Mouse (Mus musculus) kidney, embryonic 15.5 days (tissue): ENCODE measurements around the gene Acvr2a. TPM values are rescaled to one million over a fixed set of nuclear protein-coding genes. Genes with fewer than 3 reads are reported as not detected.
A peak's percentile ranks its signal among the peaks of the same experiment; 100 is the strongest.

ENCODE experiments used
- ATAC-seq: fragments of 200-750 bp; cut with Nextera tagmentation; replicated peaks from 2 replicates; pipeline ENCODE4 v1.8.0; 2017; ENCODE audit warnings: moderate TSS enrichment; ENCODE audit not compliant: low FRiP score
- H3K27ac ChIP-seq: fragments of 300-500 bp; sonication (generic); 2 replicates; pipeline ENCODE4 v1.5.1; 2015; ENCODE audit warnings: mild to moderate bottlenecking, inconsistent platforms
- H3K27me3 ChIP-seq: fragments of 300-500 bp; sonication (generic); 2 replicates; pipeline ENCODE4 v1.6.1; 2015; ENCODE audit warnings: inconsistent platforms
- H3K36me3 ChIP-seq: fragments of 300-500 bp; sonication (generic); 2 replicates; pipeline ENCODE4 v1.6.1; 2015; ENCODE audit warnings: inconsistent platforms
- H3K4me1 ChIP-seq: fragments of 300-500 bp; sonication (generic); 2 replicates; pipeline ENCODE4 v1.6.1; 2015; ENCODE audit warnings: inconsistent platforms
- H3K4me2 ChIP-seq: fragments of 300-500 bp; sonication (generic); 2 replicates; pipeline ENCODE4 v1.6.1; 2015; ENCODE audit warnings: moderate library complexity, mild to moderate bottlenecking, inconsistent platforms
- H3K4me3 ChIP-seq: fragments of 300-500 bp; sonication (generic); replicated peaks from 2 replicates; pipeline ENCODE4 v1.5.1; 2015; ENCODE audit warnings: mild to moderate bottlenecking, inconsistent platforms
- H3K9ac ChIP-seq: fragments of 300-500 bp; sonication (generic); 2 replicates; pipeline ENCODE4 v1.6.1; 2015; ENCODE audit warnings: mild to moderate bottlenecking, inconsistent platforms
- H3K9me3 ChIP-seq: fragments of 300-500 bp; sonication (generic); replicated peaks from 2 replicates; pipeline ENCODE4 v1.6.1; 2016; ENCODE audit warnings: inconsistent platforms
- WGBS: fragments of 180-500 bp; shearing (Covaris S2); methylation state at CpG from one replicate; pipeline ENCODE4 v1.1.7; 2015; ENCODE audit warnings: mixed read lengths; 5-methylcytosine and 5-hydroxymethylcytosine counted together
- polyA plus RNA-seq: library from polyadenylated mRNA; unstranded; fragments of >200 nt; fragmentation: Nextera tagmentation; extraction: Ambion mirVana; gene quantifications from 2 replicates; pipeline ENCODE4 v1.2.1, GENCODE M21; 2015

The Acvr2a gene
- 13.3 and 14.0 TPM in 2 replicates for polyA plus RNA-seq

- H3K36me3 ChIP-seq, result no peaks in the 10 kb centered on the region
- H3K4me1 ChIP-seq, result peaks cover 14% of the 10 kb centered on the region
- H3K27me3 ChIP-seq, result no peaks in the 10 kb centered on the region
- H3K27ac ChIP-seq, result peak within 1 kb of the TSS; percentile 97
- WGBS, result under 1% methylated on average over 104 of the region's 105 CpGs
- H3K4me2 ChIP-seq, result peak within 1 kb of the TSS; percentile 78
- H3K9ac ChIP-seq, result peak within 1 kb of the TSS; percentile 88
- H3K9me3 ChIP-seq, result no peaks in the 10 kb centered on the region
- peak; percentile 93 for ATAC-seq
- H3K4me3 ChIP-seq, result peak within 1 kb of the TSS; percentile 90
Observed at GRCm38 (mm10) chr2:48813371-48814222, at the start of gene Acvr2a. TSS of gene Acvr2a (plus strand) at chr2:48814109.

- Histone ChIP-seq H3K4me1 (no peaks in the 10 kb centered on the region), H3K4me2 (no peak overlapping the region), H3K9me3 (no peaks in the 10 kb centered on the region), H3K9ac (no peak overlapping the region), H3K4me3 (no peak overlapping the region), H3K27ac (no peak overlapping the region), H3K27me3 (no peaks in the 10 kb centered on the region), H3K36me3 (no peaks in the 10 kb centered on the region)
- 89% methylated on average over 5 of the region's 5 CpGs for WGBS
- no peak for ATAC-seq
Observed at GRCm38 (mm10) chr2:48766513-48766912, 47.4 kb upstream of the Acvr2a start.

- no peaks in the 10 kb centered on the region for H3K27me3 ChIP-seq
- ATAC-seq, result no peak
- 91% methylated on average over 2 of the region's 2 CpGs for WGBS
Observed at GRCm38 (mm10) chr2:48767778-48768177, 46.1 kb upstream of the Acvr2a start.

GRCm38 (mm10) chr2:48768219-48768618, 45.7 kb upstream of the Acvr2a start:
- 83% methylated on average over 2 of the region's 2 CpGs for WGBS
- no peak for ATAC-seq
- no peak overlapping the region for H3K4me3 ChIP-seq
- H3K4me1 ChIP-seq, result no peaks in the 10 kb centered on the region
- H3K9ac ChIP-seq, result no peak overlapping the region
- no peaks in the 10 kb centered on the region for H3K36me3 ChIP-seq
- H3K27me3 ChIP-seq, result no peaks in the 10 kb centered on the region
- H3K4me2 ChIP-seq, result no peak overlapping the region
- H3K27ac ChIP-seq, result no peak overlapping the region
- H3K9me3 ChIP-seq, result no peaks in the 10 kb centered on the region

More at GRCm38 (mm10) chr2:48767778-48768177, 46.1 kb upstream of the Acvr2a start:
- no peak overlapping the region for H3K4me3 ChIP-seq
- H3K27ac ChIP-seq, result no peak overlapping the region
- H3K4me1 ChIP-seq, result no peaks in the 10 kb centered on the region
- no peak overlapping the region for H3K4me2 ChIP-seq
- H3K9ac ChIP-seq, result no peak overlapping the region
- H3K36me3 ChIP-seq, result no peaks in the 10 kb centered on the region
- H3K9me3 ChIP-seq, result no peaks in the 10 kb centered on the region

GRCm38 (mm10) chr2:48770100-48770499, 43.8 kb upstream of the Acvr2a start:
- ATAC-seq, result no peak
- Histone ChIP-seq H3K36me3 (no peaks in the 10 kb centered on the region), H3K4me3 (no peak overlapping the region), H3K4me2 (no peak overlapping the region), H3K27ac (no peak overlapping the region), H3K9me3 (no peaks in the 10 kb centered on the region), H3K27me3 (no peaks in the 10 kb centered on the region), H3K9ac (no peak overlapping the region), H3K4me1 (no peaks in the 10 kb centered on the region)
- 84% methylated on average over 7 of the region's 7 CpGs for WGBS

GRCm38 (mm10) chr2:48770634-48771033, 43.3 kb upstream of the Acvr2a start:
- Histone ChIP-seq H3K4me3 (no peak overlapping the region), H3K9ac (no peak overlapping the region), H3K27me3 (no peaks in the 10 kb centered on the region), H3K36me3 (no peaks in the 10 kb centered on the region), H3K4me1 (no peaks in the 10 kb centered on the region), H3K9me3 (no peaks in the 10 kb centered on the region), H3K4me2 (no peak overlapping the region), H3K27ac (no peak overlapping the region)
- no peak for ATAC-seq
- 93% methylated on average over 3 of the region's 3 CpGs for WGBS

GRCm38 (mm10) chr2:48775281-48775680, 38.6 kb upstream of the Acvr2a start:
- WGBS, result 91% methylated on average over 3 of the region's 3 CpGs
- no peaks in the 10 kb centered on the region for H3K9me3 ChIP-seq
- no peak overlapping the region for H3K27ac ChIP-seq
- no peak for ATAC-seq
- no peaks in the 10 kb centered on the region for H3K36me3 ChIP-seq
- no peaks in the 10 kb centered on the region for H3K27me3 ChIP-seq
- H3K4me3 ChIP-seq, result no peak overlapping the region
- H3K9ac ChIP-seq, result no peak overlapping the region
- H3K4me2 ChIP-seq, result no peak overlapping the region
- H3K4me1 ChIP-seq, result no peaks in the 10 kb centered on the region

- Histone ChIP-seq H3K4me2 (no peak overlapping the region), H3K27me3 (no peaks in the 10 kb centered on the region), H3K36me3 (no peaks in the 10 kb centered on the region), H3K9me3 (no peaks in the 10 kb centered on the region), H3K27ac (no peak overlapping the region), H3K4me1 (no peaks in the 10 kb centered on the region), H3K9ac (no peak overlapping the region), H3K4me3 (no peak overlapping the region)
- ATAC-seq, result no peak
- WGBS, result 75% methylated on average over 3 of the region's 3 CpGs
Observed at GRCm38 (mm10) chr2:48788901-48789300, 25.0 kb upstream of the Acvr2a start.

GRCm38 (mm10) chr2:48814223-48815038, 522 bp downstream of the Acvr2a start:
- Histone ChIP-seq H3K9me3 (no peaks in the 10 kb centered on the region), H3K27ac (peak overlapping the region; percentile 97), H3K4me2 (peak overlapping the region; percentile 78), H3K9ac (peak overlapping the region; percentile 88), H3K4me3 (peak overlapping the region; percentile 90), H3K36me3 (no peaks in the 10 kb centered on the region), H3K4me1 (peaks cover 14% of the 10 kb centered on the region), H3K27me3 (no peaks in the 10 kb centered on the region)
- peak; percentile 10; the same call in 1 of the 2 replicates for ATAC-seq
- under 1% methylated on average over 76 of the region's 76 CpGs for WGBS

- peak overlapping the region; percentile 90 for H3K4me3 ChIP-seq
- H3K9ac ChIP-seq, result peak overlapping the region; percentile 88
- H3K4me1 ChIP-seq, result peaks cover 14% of the 10 kb centered on the region
- H3K9me3 ChIP-seq, result no peaks in the 10 kb centered on the region
- H3K27ac ChIP-seq, result peak overlapping the region; percentile 97
- no peaks in the 10 kb centered on the region for H3K36me3 ChIP-seq
- 4% methylated on average over 15 of the region's 15 CpGs for WGBS
- no peaks in the 10 kb centered on the region for H3K27me3 ChIP-seq
- H3K4me2 ChIP-seq, result peak overlapping the region; percentile 78
- ATAC-seq, result no peak
Observed at GRCm38 (mm10) chr2:48815039-48815590, 1.2 kb downstream of the Acvr2a start.

- no peak overlapping the region for H3K27ac ChIP-seq
- H3K4me1 ChIP-seq, result peaks cover 14% of the 10 kb centered on the region
- H3K9me3 ChIP-seq, result no peaks in the 10 kb centered on the region
- H3K4me3 ChIP-seq, result peak overlapping the region; percentile 90
- no peak for ATAC-seq
- WGBS, result 18% methylated on average over 9 of the region's 9 CpGs
- H3K4me2 ChIP-seq, result peak overlapping the region; percentile 78
- no peaks in the 10 kb centered on the region for H3K27me3 ChIP-seq
- no peaks in the 10 kb centered on the region for H3K36me3 ChIP-seq
- H3K9ac ChIP-seq, result peak overlapping the region; percentile 21; the same call in 1 of the 2 replicates
Observed at GRCm38 (mm10) chr2:48816141-48817028, 2.5 kb downstream of the Acvr2a start.
